Mouse (Mus musculus): ENCODE measurements around the gene Dnajc13.

Dnajc13 gene

GRCm38 (mm10) chr9:104262823-104263352 is at the start of gene Dnajc13:
Dnajc13 (minus strand) TSS chr9:104262930.
- DNase-seq, result peak; percentile 98 to 99

- peak; percentile 49 to 62 for DNase-seq
Observed at GRCm38 (mm10) chr9:104306734-104307133, 44.0 kb upstream of the Dnajc13 start.

- DNase-seq, result no peak
Observed at GRCm38 (mm10) chr9:104305333-104306111, 42.8 kb upstream of the Dnajc13 start.

- no peak for DNase-seq
Observed at GRCm38 (mm10) chr9:104304800-104305199, 42.1 kb upstream of the Dnajc13 start.

- DNase-seq, result no peak
Observed at GRCm38 (mm10) chr9:104304376-104304775, 41.6 kb upstream of the Dnajc13 start.

- no peak for DNase-seq
Observed at GRCm38 (mm10) chr9:104300569-104300968, 37.8 kb upstream of the Dnajc13 start.

GRCm38 (mm10) chr9:104297041-104297440 is 34.3 kb upstream of the Dnajc13 start:
- DNase-seq, result no peak

GRCm38 (mm10) chr9:104284934-104285333 is 22.2 kb upstream of the Dnajc13 start:
- no peak for DNase-seq

- no peak for DNase-seq
Observed at GRCm38 (mm10) chr9:104282536-104282935, 19.8 kb upstream of the Dnajc13 start.

- no peak for DNase-seq
Observed at GRCm38 (mm10) chr9:104281737-104282136, 19.0 kb upstream of the Dnajc13 start.

GRCm38 (mm10) chr9:104280725-104281495 is 18.2 kb upstream of the Dnajc13 start:
- no peak for DNase-seq

GRCm38 (mm10) chr9:104277528-104278162 is 14.9 kb upstream of the Dnajc13 start:
- DNase-seq, result peak in 1 of 2 experiments; percentile 7

GRCm38 (mm10) chr9:104275084-104275785 is 12.5 kb upstream of the Dnajc13 start:
- DNase-seq, result no peak

- DNase-seq, result no peak
Observed at GRCm38 (mm10) chr9:104272057-104272456, 9.3 kb upstream of the Dnajc13 start.

- DNase-seq, result no peak
Observed at GRCm38 (mm10) chr9:104271642-104272041, 8.9 kb upstream of the Dnajc13 start.

- no peak for DNase-seq
Observed at GRCm38 (mm10) chr9:104269944-104270343, 7.2 kb upstream of the Dnajc13 start.

GRCm38 (mm10) chr9:104269349-104269871 is 6.7 kb upstream of the Dnajc13 start:
- no peak for DNase-seq

GRCm38 (mm10) chr9:104264567-104264966 is 1.8 kb upstream of the Dnajc13 start:
- no peak for DNase-seq

- DNase-seq, result peak; percentile 4 to 10
Observed at GRCm38 (mm10) chr9:104262016-104262762, 541 bp downstream of the Dnajc13 start.

- no peak for DNase-seq
Observed at GRCm38 (mm10) chr9:104260306-104260705, 2.4 kb downstream of the Dnajc13 start.

GRCm38 (mm10) chr9:104256085-104256484 is 6.6 kb downstream of the Dnajc13 start:
- DNase-seq, result no peak
